Mouse (Mus musculus) spleen, adult 12 weeks (tissue): ENCODE results near the gene Scn1b.

ENCODE experiments used
- DNase-seq: peaks from one replicate; pipeline ENCODE4 v3.0.0; 2022; ENCODE audit warnings: low spot score

Scn1b gene

DNA sequence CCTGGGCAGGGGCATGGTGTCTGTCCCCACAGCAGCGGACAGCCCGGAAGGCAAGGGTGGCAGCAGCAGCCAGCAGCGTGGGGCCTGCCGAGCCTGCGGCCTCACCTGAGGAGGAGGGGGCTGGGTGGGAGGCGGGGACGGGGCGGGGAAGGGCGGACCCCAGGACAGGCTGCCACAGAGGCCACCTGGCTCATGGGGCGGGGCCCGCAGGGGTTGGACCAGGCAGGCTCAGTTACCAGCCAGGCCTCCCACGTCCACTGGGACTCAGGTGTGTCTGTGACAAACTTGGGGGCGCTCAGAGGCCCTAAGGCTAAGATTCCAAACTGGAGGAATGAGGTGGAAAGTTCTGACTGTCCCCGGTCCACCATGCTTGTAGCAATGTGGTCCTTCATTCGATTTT, 11.6 kb downstream of the Scn1b start, which contains the start of gene Hpn:
Hpn (minus strand) TSS at position 109 of the 400 bp plus-strand sequence.
- DNase-seq = no peak

GRCm38 (mm10) chr7:31114646-31115045, 12.2 kb downstream of the Scn1b start:
- DNase-seq = no peak

DNA sequence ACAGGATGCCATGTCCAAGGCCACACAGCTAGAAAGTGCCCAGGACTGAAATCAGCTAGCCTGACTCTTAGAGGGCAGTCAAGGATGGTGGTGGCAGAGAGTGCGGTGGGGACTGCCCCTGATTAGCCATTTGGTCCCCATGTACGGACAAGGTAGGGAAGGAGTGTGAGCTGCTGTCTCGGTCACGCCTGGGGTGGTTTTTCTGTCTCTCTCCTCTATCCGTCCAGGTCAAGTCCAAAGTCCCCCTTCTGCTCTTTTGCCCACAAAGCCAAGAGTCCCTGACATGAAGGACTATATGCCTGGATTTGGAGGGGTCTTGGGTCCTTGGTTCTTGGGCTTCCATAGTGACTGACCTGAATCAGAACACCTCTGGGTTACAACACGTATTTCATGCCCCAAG, 13.0 kb downstream of the Scn1b start:
- no peak for DNase-seq

DNA sequence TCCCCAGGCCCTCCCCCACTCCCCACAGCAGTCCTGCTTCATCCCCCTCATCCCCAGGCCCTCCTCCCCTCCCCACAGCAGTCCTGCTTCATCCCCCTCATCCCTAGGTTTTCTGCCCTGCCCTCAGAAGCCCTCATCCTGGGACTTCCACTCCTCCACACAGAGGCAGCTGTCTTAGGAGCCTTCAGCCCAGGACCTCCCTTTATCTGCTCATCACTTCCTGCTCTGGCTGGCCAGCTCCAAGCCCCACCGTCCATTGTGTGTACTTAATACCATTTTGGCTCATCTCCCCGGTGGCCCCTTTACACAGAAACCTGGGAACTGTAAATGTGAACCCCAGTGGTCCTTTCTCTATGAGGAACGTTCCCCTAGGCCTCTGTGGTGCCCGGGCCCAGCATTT, 14.8 kb downstream of the Scn1b start:
- no peak for DNase-seq

DNA sequence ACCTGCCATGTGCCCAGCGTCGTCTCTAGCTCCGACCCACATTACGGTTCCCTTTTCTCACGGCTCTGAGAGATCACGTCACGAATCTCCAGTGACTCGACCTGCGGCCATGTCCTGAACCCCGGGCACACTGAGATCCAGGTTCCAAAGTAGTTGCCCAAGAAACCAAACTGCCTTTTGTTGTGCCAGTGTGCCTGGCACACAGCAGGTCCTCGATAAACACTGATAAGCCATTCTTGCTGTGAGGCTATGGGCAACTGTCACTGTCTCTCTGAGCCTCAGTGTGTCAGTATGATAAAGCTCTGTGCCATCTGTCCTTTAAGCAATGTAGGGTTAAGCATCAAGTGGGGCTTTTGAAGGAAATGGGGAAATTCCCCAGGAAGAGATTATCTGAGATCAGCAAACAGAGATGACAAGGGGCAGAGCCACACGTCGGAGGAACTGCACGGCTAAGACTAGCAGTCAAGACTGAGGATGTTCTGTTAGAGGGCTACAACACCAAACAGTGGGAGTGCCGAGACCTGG, 15.9 kb downstream of the Scn1b start:
- no peak for DNase-seq

DNA sequence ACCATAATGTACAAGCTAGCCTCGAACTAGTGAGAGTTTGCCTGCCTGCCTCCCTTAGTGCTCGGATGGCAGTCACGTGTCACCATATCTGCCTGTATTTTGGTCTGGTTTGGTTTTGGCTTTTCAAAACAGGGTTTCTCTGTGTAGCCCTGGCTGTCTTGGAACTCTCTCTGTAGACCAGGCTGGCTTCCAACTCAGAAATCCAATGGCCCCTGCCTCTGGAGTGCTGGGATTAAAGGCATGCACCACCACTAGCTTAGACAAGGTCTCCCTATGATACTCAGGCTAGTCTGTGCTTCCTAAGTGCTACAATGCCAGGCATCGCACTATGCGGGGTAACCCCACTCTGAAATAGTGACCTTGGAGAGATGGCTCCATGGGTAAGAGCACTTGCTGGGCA, 17.0 kb downstream of the Scn1b start:
- no peak for DNase-seq

- DNase-seq = no peak
These were observed 17.7 kb downstream of the Scn1b start for GRCm38 (mm10) chr7:31109091-31109490.

GRCm38 (mm10) chr7:31107781-31108180, 19.0 kb downstream of the Scn1b start:
- DNase-seq = no peak

- no peak for DNase-seq
These were observed 20.6 kb downstream of the Scn1b start for GRCm38 (mm10) chr7:31106166-31106565.

DNA sequence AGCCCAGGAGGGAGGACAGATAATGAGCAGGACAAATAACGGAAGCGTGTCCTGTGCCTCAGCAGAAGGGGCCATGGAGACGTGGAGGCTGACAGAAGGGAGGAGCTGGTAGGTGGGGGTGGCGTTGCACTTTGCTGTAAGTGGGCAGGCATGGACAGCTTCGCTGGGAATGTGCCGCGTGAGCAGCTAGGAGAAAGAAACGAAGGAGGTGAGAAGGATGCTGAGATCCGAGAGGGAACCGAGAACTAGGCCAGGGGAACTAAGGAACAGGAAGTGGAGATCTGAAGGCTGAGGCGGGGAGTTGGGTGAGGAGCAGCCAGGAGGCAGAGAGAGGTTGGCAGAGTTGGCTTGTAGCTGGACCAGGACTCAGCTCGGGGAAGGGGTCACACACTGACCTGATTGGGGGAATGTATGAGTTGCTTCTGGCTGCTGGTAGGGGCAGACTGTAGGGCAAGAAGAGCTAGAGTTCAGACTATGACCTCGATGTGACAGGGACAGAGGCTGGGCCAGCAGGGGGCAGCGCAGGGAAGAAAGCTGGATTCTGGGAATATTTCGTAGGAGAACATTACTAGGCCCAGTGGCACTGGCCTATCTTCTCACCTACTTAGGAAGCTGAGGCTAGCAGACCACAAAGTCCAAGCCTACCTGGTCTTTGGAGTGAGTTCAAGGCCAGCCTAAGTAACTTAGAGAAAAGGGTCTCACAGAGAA, 21.6 kb downstream of the Scn1b start:
- no peak for DNase-seq

- DNase-seq = no peak
These were observed 26.0 kb downstream of the Scn1b start for GRCm38 (mm10) chr7:31100786-31101185.

DNA sequence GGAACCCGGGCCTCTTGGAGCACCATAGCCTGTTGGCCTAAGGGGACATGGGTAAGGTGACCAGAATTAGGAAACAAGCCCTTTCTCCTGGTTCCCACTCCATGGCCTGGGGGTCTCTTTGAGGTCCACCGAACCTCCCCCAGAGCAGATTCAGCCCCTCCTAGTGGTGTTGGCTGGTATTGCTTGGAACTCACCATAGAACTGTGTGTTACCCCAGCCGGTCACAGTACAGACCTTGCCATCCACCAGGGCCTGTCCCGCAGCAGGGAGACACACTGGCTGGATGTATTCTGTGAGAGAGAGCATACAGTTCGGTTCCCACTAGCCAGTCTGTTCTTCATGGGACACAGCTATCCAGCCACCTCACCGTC, 27.2 kb downstream of the Scn1b start:
- no peak for DNase-seq

DNA sequence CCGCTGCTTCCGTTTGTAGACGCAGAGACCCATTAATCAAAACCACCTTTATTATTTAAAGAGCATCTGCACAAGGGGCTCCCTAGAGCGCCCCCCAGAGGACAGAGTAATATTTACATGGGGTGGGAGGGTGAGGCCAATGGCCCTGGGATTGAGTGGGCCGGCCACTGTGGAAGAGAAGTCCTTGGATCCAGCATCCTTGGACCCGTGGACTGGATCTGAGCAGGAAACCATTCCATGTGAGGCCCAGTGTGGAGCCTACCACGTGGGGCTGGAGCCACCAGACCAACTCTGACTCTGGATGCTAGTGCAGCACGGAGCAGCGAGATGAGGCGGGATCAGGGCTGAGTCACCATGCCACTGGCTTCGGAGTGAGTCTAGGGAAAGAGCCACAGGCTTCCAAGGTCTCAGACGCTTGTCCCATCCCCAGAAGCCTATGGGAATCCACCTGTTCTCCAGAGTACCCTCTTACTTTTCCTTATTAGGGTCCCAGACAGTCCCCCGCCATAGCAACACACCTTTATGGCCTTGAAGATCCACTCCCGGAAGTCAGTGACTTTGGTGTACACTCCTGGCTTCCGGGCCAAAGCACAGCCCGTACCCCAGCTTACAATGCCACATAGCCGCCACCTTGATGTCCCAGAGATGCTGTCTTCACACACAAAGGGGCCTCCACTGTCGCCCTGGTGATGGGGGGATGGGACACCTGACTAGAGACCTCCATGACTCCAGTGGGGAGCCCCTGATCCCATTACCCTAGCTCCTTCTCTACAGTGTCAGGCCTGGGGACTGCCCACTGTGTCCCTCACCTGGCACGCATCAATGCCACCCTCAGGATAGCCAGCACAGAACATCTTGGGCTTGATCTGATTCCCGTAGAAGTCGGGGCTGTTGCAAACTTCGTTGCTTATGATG, 27.8 kb downstream of the Scn1b start:
- DNase-seq = no peak

DNA sequence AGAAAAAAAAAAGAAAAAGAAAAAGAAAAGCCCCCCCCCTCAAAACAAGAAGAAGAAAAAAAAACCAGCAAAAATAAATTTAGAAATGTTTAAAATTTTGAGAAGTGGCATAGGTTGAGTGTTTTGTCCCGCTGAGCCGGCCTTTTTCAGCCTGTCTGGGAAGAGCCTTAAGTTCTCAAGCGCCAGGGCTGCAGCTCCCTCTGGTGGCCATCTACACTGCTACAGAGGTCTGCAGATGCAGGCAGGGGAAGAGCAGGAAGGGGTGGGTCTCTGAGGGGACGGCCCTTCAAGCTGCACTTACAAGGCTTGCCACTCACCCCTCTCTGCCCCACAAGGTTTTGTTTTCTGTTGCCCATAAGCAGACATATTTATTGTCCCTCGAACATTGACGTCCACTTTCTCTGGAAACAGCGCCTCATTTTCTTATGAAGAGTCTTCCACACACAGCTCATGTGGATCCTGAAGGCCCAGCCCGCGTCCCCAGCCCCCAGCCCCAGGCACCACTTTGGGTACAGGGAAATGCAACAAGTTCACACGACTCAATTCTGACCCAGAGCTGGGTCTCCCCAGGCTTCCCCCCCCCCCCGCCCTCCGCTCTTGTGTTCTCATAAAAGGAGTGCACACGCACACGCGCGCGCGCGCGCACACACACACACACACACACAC, 29.1 kb downstream of the Scn1b start:
- peak; percentile 65 for DNase-seq

- no peak for DNase-seq
These were observed 29.8 kb downstream of the Scn1b start for GRCm38 (mm10) chr7:31096892-31097564.

- DNase-seq = no peak
These were observed 31.9 kb downstream of the Scn1b start for GRCm38 (mm10) chr7:31094774-31095501.

- peak; percentile 15 for DNase-seq
These were observed 37.1 kb downstream of the Scn1b start for GRCm38 (mm10) chr7:31089721-31090120.

DNA sequence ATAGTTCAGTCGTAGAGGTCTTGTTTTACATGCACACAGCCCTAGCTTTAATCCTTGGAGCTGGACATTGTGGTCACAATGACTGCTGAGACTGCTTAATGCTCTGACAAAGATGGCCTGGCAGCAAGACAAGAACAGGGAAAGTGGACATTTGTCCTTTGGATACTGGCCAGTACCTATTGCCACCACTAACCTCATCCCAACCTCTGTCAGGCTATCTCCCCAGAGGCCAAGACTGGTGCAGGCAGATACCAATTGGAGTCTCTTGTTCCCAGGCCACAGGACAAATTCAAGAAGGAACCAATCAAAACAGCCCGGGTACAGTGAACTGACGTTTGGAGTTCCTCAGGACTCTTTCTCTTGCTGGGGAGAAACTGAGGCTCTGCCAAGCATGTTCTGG, 38.6 kb downstream of the Scn1b start:
- no peak for DNase-seq

DNA sequence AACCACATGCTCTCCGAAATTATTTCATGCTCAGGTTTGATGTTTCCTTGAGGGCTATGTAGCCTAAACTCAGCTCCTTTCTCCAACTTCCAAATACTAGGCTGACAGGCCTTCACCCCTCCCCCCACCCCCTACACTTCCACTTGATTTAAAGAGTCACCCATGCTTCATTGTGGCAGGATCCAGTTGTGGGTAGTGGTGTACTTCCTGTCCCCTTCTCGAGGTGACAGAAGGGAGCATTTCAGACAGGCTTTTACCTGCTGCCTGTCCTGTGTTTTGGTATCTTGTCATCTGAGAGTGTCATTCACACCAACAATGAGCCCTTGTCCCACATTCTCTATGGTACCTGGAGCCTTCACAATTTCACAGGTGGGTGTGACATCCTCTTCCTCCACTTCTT, 39.5 kb downstream of the Scn1b start:
- no peak for DNase-seq

DNA sequence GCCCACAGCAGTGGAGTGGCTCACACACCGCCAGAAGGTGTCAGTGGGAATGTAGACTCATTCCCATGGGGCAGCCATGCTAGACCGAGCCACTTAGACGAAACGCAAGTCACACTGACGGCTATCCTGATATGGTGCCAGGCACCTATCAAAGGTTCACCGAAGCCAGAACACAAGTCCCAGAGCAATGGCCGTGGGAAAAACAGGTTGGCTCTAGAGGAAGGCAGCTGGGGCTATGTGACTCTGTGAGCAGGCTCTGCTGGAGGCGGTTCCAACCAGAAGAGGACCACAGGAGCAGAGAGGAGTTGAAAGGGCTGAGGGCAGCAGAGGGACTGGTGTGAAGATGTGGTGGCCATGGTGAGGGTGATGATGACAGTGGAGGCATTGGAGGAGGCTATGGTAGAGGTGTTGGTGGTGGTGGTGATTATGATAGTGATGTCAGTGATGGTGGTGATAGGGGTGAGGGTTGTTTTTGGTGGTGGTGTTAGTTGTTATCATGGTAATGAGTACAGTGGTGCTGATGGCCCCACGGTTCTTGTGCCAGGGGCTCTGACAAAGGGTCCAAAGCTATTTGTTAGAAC, 40.5 kb downstream of the Scn1b start:
- no peak for DNase-seq

DNA sequence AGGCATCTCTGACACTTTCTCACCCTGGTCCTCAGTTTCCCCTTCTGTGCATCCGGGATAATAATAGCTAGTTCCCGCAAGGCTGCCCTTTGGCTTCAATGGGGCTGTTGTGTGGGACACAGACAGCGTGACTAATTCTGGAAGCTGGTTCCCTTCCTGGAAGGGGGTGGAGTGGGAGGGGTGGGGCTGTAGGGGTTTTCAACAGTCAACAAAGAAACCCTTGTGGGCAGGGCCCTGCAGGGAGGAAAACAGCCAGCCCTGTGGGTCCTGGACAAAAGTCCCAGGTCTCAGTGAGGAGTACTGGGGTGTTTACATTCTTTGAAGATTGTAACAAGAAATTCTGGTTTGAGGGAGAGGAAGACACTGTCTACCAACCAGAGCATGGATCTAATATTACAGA, 41.6 kb downstream of the Scn1b start:
- no peak for DNase-seq
